ENCODE assay signal across 8 mouse cellular contexts in genomic region chr13:25020540-25020892, GRCm38 (mm10). TPM values are rescaled to one million over a fixed set of nuclear protein-coding genes. Genes with fewer than 3 reads are reported as not detected.
DNase-seq lines count a peak whose midpoint lies in the region; ATAC-seq and TF ChIP-seq lines count a peak whose summit lies in the region.

No protein-coding gene starts in this region.

- no peaks in the 10 kb centered on the region for H3K36me3 ChIP-seq in limb, embryonic 15.5 days

- H3K9ac ChIP-seq in limb, embryonic 15.5 days: peak overlapping the region; percentile 70; the same call in 1 of the 2 replicates

- no peaks in the 10 kb centered on the region for H3K27me3 ChIP-seq in limb, embryonic 15.5 days

- H3K4me2 ChIP-seq in limb, embryonic 15.5 days: peak overlapping the region; percentile 85

- H3K4me3 ChIP-seq in limb, embryonic 15.5 days: peak overlapping the region; percentile 92
- H3K4me3 ChIP-seq in olfactory bulb, adult 2 months (ENCODE audit: insufficient read depth, low read depth, low read length): peak overlapping the region; percentile 93

- no peak for ATAC-seq in limb, embryonic 15.5 days (ENCODE audit: insufficient number of reproducible peaks, low FRiP score, low TSS enrichment, low read depth)

- peak; percentile 11 for DNase-seq in cerebellum, adult 8-10 months
- DNase-seq in cerebellum, postnatal 25 days: no peak
- peak; percentile 2 for DNase-seq in urinary bladder, postnatal 25 days (ENCODE audit: low spot score)
- DNase-seq in urinary bladder, postnatal 4 days (ENCODE audit: low spot score in 2 of 2): no peak
- no peak for DNase-seq in cerebellum, adult 9-10 months
- no peak for DNase-seq in layer of hippocampus, postnatal 10 days (ENCODE audit: low spot score in 2 of 2)

- TF ChIP-seq POLR2A in olfactory bulb, adult 2 months (IDR thresholded peaks at IDR 0.05; ENCODE audit: insufficient read depth, low read depth, low read length): no peak

- peaks cover 15% of the 10 kb centered on the region; the same call in 1 of the 2 replicates for H3K4me1 ChIP-seq in limb, embryonic 15.5 days
- H3K4me1 ChIP-seq in olfactory bulb, adult 2 months (ENCODE audit: control insufficient read depth, insufficient read depth, low read length): peaks cover 3% of the 10 kb centered on the region

- no peak for TF ChIP-seq CTCF in olfactory bulb, adult 2 months (IDR thresholded peaks at IDR 0.05; ENCODE audit: insufficient read depth, low read depth, low read length)

- 56% methylated on average over 4 of the region's 4 CpGs for WGBS in limb, embryonic 15.5 days
- WGBS in olfactory bulb, adult 2 months: 38% methylated on average over 4 of the region's 4 CpGs

- H3K27ac ChIP-seq in limb, embryonic 15.5 days: no peak overlapping the region
- peak overlapping the region; percentile 36; the same call in 1 of the 2 replicates for H3K27ac ChIP-seq in olfactory bulb, adult 2 months (ENCODE audit: insufficient read depth, low read depth, low read length)

- no peaks in the 10 kb centered on the region for H3K9me3 ChIP-seq in limb, embryonic 15.5 days

RNA-seq across cellular contexts. Expression of gene Mrs2, which starts 0.3 kb away (rescaled TPM):
- 12.9 and 15.2 TPM in 2 replicates for polyA plus RNA-seq in limb, embryonic 15.5 days (2015; fragmentation: Nextera tagmentation; extraction: Ambion mirVana)
- not detected in 2 replicates for polyA plus RNA-seq in olfactory bulb, adult 2 months (2012; ENCODE audit: insufficient read depth, insufficient read length, low replicate concordance, missing spikeins)
- 10 to 100 TPM; 50.1 to 64.5 TPM for total RNA-seq in layer of hippocampus, postnatal 10 days (2021)

RNA-seq across cellular contexts. Expression of gene Dcdc2a, which starts 35.3 kb away (rescaled TPM):
- polyA plus RNA-seq in limb, embryonic 15.5 days (2015; fragmentation: Nextera tagmentation; extraction: Ambion mirVana): 0.31 and 0.45 TPM in 2 replicates
- not detected in 2 replicates for polyA plus RNA-seq in olfactory bulb, adult 2 months (2012; ENCODE audit: insufficient read depth, insufficient read length, low replicate concordance, missing spikeins)
- 10 to 100 TPM in 1 of 2 experiments, 1 to 10 TPM in 1; 9.1 to 11.8 TPM for total RNA-seq in layer of hippocampus, postnatal 10 days (2021)

Comparison
In these comparisons a context has a peak if more than half of its experiments do, and no peak if none do; other contexts are left out.
1. DNase-seq: peak in cerebellum, adult 8-10 months (single experiment) and urinary bladder, postnatal 25 days (single experiment); none in cerebellum, postnatal 25 days (0 of 2), urinary bladder, postnatal 4 days (0 of 2), cerebellum, adult 9-10 months (single experiment) and layer of hippocampus, postnatal 10 days (0 of 2).